Mouse (Mus musculus) heart, postnatal 36 days (tissue): ENCODE measurements around the gene Thsd4. TPM values are rescaled to one million over a fixed set of nuclear protein-coding genes. Genes with fewer than 3 reads are reported as not detected.

Experiments used
- DNase-seq, 2 experiments: peaks; one replicate each; pipeline ENCODE4 v3.0.0; 2021 to 2022
- intact Hi-C: fragments of 180-260 bp; cut with DNase I; formaldehyde crosslinking; loops from one replicate; pipeline ENCODE4 v1.15.1; 2025
- total RNA-seq, 2 experiments: library from RNA; stranded (reverse); gene quantifications; 2 replicates each; pipeline ENCODE4 v1.2.3; 2021

Thsd4 gene
- total RNA-seq, 2 experiments from 2014 or later, result 5.4 to 6.6 TPM

DNA sequence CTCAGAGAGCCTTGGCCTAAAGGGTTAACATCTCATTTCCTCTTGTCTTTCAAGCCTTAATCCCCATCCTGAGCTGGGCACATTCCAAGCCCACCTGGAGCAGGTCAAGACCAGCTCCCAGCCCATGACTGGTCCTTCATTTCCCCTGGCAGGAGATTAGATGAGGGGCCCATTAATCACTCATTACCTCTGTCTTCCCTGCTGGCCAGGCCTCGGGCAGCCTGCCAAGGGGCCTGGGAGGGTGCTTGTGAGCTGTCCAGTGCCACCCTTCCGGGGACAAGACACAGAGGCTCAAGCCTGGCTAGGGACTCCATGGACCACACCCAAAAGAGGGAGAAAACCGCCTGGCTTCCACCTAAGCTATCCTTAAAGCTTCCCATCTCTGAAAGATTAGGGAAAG, 3.6 kb downstream of the Thsd4 start:
- intact Hi-C loops, result no loop called here
- no peak for DNase-seq

DNA sequence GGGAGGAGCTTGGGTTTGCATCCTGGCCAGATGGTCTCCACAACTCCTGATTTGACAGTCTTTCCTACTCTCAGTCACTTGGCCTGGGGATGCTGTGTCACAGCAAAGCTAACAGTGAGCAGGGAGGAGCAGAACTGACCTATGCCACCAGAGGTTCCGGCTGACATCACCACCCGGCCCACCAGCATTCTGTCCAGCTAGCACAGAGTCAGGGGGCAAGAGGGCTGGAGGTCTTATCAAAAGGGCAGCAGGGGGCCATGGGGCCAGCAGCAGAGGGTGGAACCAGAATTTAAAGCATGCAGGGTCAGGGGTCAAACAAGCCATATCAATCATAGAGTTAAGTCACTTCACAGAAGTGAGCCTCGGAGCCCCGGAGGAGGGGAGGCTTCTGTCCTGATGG, 4.7 kb downstream of the Thsd4 start:
- intact Hi-C loops, result no loop called here
- no peak for DNase-seq

DNA sequence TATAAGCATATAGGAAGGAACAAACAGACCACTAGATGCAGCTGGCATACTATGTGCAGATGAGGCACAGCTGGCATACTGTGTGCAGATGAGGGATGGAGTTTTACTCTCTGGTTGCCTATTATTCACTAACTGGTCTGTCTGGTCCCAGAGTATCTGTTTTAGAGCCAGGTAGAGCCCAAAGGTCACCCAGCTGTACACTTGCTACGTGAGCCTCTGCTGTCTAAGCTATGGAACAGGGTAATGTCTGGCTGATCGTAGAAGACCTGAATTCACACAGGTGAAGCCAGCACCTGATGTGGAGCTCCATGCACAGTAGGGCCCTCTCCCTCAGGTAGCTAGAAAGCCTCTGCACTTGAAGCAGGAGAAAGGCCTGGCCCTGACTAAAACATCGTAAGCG, 5.5 kb downstream of the Thsd4 start:
- no peak for DNase-seq

DNA sequence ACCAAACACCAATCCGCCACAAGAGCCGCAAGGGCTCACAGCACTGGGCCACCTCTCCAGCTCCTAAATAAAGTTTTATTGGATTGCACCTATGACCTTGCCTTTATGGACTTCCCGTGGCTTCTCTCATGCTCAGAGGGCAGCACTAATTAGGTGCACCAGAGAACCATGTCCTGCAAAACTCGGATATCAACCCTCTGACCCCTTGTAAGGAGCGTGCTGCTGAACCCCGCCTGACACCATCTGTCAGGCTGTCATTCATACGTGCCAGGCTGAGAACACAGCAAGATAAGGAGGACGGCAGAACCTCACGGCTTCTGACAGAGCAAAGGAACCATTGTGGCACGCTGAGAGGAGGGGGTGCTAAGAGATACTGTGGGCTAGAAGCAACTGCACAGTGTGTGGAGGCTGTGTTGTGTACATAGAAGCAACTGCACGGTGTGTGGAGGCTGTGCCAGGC, 8.5 kb downstream of the Thsd4 start:
- DNase-seq, result no peak
- intact Hi-C loops, result no loop called here

More for the DNA sequence above, 5.5 kb downstream of the Thsd4 start:
- intact Hi-C loops, result no loop called here

DNA sequence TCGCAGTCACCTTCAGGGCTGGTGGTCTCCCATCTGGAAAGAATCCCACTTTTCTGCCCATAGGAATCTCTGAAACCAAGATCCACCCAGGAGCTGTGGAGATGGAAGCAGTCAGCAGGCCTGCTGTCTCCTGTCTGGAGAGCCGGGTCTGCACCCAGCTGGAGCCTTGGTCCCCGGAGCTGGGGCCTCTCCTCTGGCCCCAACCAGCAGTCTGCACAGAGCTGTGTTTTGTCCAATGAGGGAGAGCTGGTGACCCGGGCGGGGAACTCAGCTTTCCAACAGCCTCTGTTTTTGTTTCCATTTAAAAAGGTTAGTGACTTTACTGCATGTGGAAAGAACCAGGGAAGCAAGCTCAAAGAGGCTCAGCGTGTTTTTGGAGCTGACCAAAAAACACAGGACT, 11.0 kb downstream of the Thsd4 start:
- intact Hi-C loops, result no loop called here
- DNase-seq, result peak; percentile 43 to 50

DNA sequence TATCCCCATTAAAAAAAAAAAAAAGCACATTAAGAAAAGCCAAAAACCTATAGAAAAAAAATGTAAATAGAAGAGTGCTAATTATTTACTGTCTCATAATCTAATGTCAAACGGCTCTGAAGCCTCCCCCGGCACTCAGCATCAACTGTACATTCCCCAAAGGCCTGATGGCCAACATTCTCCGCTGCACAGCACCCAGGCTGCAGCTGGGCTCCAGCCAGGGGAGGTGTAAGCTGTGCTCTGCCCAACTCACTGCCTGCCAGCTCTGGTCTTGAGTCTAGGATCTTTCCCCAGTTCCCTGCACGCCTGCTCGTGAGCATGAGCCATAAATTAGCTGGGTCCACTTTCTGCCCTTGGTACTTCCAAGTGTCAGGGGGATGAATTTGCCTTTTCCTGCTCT, 15.7 kb downstream of the Thsd4 start:
- intact Hi-C loops, result no loop called here
- DNase-seq, result no peak

DNA sequence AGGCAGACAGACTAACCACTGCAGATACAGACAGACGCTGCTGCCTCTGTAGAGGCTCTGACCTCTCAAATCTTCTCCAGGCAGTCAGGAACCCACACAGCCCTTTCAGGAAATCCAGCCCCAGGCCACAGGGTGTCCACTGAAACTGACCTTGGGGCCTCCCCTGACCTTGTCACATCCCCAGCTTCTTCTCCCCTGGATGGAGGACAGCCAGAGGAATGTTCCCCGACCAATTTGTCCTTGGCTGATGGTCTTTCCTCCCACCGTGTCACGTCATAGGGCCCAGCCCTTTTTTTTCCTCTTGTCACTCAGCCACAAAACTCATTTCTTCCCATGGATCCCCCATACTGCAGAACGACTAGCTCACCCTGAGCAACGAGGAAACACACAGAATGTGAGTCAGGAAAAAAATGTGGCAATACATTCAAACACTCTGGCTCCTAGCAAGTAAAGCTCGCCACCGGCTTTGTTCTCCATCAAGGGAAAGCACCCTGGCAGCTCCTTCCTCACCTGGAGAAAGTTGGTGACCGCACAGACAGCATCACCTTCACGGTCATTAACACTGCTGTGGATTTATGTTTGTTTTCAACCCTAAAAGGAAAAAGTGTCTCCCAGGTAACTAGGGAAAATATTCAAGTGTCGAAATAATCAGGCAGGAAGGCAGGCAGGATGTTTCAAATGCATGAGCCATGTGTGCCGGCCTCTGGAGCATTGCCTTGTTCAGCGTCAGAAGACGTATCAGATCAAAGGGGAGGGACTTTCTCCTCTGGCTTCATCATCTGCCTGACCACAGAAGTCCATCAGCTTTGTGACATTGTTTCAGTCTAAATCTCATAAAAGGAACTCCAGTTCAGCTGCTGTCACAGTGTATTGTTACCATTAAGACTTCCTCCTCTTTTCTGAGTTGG, 17.2 kb downstream of the Thsd4 start:
- intact Hi-C loops, result no loop called here
- DNase-seq, result no peak

DNA sequence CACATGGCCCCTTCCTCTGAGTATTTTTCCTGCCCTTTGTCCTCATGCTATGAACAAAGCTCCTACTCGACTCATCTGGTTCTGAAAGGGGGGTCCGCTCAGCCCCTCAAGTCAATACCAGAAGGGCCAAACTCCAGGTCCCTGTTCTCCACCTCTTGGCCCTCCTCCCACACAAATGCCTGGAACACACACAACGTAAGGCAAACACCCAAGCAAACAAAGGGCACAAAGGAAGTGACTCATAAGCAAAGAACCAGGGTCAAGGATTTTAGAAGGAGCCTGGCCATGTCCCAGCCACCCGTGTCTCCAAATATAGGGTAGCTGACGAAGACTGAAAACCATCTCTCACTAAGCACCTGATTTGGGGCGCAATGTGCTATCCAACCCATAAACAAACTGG, 19.6 kb downstream of the Thsd4 start:
- DNase-seq, result no peak
- intact Hi-C loops, result no loop called here

DNA sequence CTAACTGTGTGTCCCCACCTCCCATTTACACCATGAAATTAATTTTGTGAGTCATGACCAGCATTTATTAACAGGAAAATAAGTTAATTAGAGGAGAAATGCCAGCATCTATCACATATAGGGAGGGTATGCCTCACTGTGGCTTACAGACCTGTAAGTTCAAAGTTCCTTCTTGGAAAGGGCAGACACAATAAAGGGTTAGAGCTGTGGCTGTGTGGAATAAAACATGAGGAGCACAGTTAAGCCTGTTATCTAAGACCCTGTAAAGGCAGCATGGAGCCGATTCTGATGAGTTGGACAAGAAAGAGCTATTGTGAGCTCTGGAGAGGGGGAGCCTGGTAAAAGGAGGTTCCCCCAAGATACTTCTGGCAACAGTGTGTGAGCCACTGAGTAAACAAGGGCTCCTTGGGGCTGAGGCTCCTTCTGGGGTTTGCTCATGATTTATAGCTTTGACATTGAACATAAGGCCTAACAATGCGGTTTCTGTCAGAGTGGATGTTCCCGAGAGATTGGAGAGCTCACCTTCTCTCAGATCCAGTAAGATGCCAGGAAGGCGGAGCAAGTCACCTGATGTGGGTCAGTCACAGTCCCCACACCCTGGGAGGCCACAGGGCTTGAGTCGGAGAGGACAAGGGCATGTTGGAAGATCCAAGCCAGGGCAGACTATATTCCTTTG, 20.2 kb downstream of the Thsd4 start:
- DNase-seq, result no peak
- intact Hi-C loops, result no loop called here

DNA sequence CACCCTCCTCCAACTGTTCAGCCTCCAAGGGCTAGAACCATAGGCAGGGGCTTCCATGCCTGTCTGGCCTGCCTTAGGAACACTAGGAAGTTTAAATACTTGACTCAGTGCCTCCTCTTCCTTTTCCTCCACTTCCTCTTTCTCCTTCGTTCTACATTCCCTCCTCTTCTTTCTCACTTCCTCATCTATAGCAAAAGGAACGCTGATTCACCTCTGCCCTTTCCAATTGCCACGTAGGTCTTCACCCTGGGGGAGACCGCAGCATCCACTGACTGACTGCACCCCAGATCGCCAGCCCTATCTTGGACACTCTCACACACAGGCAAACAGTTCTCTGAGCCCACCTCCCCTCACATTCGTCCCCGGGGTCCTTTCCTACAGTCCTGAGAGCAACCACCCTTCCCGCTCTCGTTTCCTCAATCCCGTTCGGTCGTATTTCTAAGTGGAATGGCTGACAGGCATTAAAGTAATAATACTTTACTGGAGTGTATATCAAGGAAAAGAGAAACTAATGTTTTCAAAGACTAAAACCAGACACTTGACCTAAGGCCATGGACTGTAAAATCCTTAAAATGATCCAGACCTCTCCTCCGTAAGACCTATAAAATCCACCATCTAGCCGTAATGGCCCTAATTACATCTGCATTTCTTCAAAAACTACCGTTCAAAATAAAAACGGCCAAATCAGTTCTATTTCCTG, 29.4 kb downstream of the Thsd4 start:
- intact Hi-C loops, result no loop called here
- no peak for DNase-seq

DNA sequence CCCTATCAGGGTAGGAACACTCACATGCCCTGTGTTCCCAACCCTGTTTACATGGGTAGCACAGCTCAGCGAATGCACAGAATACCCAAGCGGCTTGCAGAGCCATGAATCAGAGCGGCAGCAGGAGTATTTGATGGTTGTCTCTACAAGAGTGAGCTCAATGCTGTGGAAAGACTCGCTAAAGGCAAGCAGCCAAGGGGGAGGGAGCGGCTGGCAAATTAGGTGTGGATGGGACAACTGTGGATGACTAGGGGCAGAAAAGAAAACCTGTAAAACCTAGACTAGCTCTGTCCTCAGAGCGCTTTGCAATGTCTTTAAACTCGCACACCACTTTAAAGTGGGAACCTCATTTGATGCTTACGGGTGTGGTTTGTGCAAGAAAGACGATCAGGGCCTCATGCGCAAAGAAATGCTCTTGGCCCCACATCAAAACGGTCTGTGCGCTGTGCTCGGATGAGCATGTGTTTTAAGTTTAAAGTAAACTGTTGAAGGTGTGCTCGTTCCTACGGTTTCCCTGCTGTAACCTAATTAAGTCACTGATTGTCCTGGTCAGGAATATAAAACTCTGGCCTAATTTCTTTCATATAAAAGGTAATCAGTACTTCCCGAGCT, 30.3 kb downstream of the Thsd4 start:
- intact Hi-C loops, result no loop called here
- no peak for DNase-seq

DNA sequence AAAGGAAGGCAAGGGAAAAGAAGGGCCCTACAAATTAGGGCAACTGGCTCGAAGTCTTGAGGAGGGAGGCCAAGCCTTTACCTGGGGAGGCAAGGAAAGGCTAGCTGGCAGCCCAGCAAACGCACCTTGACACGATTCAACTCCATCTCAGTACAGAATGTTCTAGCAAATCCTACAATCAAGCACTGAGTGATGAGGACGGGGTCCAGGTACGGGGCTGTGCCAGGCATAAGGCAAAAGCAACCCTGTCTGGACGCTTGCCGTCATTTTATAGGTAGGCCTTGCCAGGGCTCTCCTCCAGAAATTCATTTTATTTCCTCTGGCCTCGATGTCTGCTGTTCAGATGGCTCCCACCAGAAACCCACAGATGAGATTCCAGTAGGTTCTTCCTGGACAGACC, 30.8 kb downstream of the Thsd4 start:
- no peak for DNase-seq
- intact Hi-C loops, result no loop called here

DNA sequence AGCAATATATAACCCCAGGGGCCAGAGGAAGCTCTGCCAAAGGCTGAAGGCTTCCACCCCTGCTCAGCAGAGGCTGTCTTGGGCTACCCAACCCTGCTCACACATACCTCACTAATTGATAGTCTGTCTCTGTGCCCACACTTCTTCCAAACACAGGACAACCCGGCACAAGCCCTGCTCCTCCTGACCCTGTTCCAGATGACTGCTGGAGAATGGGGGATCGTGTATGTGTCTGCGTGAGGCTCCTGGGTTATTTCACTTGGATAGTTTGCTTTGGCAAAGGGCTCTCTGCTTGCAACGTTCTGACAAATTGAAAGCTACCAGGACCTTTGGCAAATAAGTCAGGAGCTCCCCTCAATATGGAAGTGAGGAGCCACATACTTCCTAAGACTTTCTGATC, 33.0 kb downstream of the Thsd4 start:
- intact Hi-C loops, result no loop called here
- no peak for DNase-seq

DNA sequence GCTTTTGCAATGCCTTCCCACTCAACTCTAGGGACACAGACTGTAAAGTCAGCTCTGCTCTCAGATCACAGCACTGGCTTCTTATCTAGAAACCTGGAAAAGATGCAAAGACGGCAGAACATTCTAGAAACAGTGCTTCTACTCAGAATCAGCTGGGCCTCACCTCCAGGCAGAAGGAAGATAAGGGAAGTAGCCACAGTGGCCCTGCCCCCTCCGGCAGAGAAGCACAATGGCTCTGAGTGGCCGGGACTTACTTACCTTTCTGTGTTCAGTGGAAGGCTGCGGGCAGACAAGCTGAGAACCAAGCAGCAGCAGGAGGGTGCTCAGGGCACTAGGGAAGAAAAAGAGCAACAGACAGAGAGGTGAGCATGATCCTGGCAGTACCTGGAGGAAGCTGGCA, 39.7 kb downstream of the Thsd4 start:
- DNase-seq, result no peak
- intact Hi-C loops, result no loop called here

DNA sequence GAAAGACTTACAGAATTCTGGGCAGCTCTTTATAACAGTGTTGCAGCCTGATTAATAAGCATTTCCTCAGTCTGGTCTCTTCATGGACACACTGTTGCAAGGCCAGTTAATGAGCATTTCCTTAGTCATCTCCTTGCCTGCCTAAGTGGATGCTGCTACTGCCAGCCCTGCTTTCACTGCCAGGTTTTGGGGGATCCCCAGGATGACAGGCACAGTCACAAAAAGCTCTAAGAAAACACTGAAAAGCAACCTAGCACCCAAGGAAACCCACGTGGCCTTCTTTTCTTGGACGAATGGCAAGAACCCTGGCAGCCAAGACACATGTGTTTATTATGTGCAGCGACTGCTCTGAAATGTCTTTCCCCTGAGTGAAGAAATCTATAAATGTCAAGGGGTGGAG, 41.8 kb downstream of the Thsd4 start:
- intact Hi-C loops, result no loop called here
- no peak for DNase-seq

DNA sequence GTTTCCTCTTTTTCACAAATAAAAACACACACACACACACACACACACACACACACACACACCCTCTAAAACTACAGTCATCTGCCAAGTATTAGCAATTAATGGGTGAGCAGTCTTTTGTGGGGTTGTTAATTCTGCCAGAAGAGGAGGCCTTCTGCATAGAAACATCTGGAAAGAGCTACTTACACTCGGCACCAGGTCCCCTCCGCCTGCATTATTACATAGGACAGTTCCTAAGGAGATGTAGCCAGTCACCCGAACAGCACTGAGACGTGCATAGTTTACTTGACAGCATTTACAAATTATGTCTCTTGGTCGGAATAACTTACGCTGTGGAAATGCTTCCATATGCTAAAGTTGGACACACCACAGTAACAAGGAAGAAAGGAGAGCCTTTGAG, 43.0 kb downstream of the Thsd4 start:
- intact Hi-C loops, result no loop called here
- DNase-seq, result no peak

DNA sequence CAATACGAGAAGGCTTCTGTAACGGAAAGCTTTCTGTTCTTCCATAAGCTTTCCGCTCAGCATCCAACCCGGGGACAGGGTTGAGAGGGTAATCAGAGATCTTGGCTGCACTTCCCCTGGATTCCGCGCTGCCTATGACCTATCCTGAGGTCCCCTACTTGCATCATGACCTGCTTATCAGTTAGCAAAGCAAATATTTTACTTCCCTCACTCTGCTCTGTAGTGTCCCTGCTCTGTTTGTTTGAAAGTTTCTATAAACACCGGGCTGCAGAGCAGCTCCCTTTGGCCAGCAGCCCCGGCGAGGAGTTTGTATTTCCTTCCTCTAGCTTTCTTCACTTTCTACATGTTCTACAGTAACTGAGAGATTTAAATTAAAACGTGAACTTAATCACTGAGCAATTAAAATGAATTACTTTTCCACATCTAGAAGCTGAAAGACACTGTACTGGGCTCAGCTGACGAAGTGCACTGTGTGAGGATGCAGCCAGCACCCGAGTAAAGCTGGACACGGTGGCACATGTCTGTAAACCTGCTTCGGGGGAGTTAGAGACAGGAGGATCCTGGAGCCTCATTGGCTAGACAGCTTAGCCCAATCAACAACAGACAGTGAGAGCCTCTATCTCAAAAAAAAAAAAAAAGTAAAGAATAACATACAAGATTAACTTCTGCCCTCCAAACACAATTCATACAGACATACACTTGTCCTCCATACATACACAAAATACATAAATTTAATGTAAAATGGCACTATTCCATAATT, 43.7 kb downstream of the Thsd4 start:
- intact Hi-C loops, result no loop called here
- no peak for DNase-seq

DNA sequence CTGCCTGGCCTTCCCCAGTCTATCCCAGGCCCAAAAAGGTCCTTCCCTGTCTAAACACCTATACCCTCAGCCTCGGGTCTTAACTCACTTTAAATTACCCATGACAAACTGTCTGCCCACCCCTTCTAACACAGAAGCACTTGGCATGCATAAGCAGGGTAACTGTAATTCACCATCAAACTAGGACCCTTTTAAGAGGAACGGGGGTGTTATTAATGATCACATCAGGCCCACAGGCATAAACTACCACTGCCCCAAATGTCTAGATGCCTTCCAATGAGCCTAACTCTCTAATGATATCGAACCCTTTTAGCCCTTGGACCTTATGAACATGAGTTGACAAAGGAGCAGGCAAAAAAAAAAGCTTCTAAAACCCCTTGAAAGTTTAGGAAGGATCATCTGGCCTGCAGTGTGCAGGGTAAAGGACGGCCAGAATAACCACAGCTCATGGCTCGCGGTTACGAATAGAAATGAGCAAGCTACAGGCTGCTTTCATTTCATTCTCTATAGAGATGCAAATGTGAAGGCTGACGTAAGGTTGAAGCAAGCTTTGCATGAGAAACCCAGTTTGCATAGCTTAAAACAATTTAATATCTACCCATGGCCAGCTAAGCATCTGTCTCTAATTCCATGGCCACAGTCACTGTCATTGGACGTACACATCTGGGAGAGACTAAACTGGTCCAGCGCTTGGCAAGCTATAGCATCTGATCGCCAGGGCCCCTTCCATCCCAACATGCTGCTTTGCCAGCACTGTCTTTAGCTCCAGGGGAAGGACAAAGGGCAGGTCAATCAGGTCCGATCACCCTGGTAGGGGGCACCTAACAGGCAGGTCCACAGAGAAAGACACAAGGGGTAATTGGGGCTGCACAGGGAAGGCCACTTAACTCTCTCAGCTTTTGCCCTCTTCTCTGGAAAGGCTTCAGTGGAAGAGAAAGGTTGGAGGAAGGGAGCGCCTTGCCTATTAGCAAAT, 61.5 kb downstream of the Thsd4 start:
- no peak for DNase-seq
- intact Hi-C loops, result no loop called here

DNA sequence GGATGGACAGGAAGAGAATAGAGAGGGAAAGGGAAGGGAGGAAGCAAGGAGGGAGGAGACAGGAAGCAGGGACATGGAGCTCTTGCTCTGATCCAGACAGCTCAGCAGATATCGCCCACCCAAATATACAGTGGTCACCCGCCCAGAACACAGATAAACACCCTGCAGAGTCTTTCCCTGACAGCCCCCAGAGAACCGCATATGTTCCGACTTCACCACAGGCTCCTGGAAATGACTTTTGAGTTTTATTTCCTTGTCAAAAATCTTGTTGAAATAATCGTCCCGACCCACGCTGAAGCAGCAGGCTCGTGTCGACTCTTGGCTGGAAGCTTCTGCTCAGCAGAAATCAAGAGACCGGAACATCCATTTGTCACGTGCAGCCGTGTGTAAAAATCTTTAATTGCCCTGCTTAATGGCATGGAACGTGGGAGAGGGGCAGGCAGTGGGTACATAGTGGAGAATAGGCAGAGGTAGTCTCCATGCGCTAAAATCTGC, 63.3 kb downstream of the Thsd4 start:
- intact Hi-C loops, result no loop called here
- DNase-seq, result no peak
